Mouse (Mus musculus): ENCODE results near the gene Spata2l. TPM values are rescaled to one million over a fixed set of nuclear protein-coding genes. Genes with fewer than 3 reads are reported as not detected.
A peak's percentile ranks its signal among the peaks of the same experiment; 100 is the strongest.
"Not testable (repeated sequence)": the region's sequence is repeated elsewhere in the genome, so short reads cannot be mapped to it uniquely, and the experiment has no call there.

Spata2l gene
- polyA plus RNA-seq, 1 experiment: 2.8 TPM

GRCm38 (mm10) chr8:123203571-123203970 is 32.5 kb downstream of the Spata2l start:
- no peak for TF ChIP-seq POLR2A (IDR thresholded peaks at IDR 0.05; ENCODE audit: borderline replicate concordance, control insufficient read depth, low read depth, low read length)
- no peak for TF ChIP-seq CTCF (IDR thresholded peaks at IDR 0.05; ENCODE audit: control insufficient read depth, insufficient read depth, low read length)
- no peak overlapping the region for H3K4me3 ChIP-seq (replicated peaks; ENCODE audit: control insufficient read depth, low read depth, low read length)
- WGBS: 78% methylated on average over 3 of the region's 3 CpGs
- H3K27ac ChIP-seq (ENCODE audit: control insufficient read depth, insufficient read depth, low read depth, low read length, poor library complexity): no peak overlapping the region
- no peaks in the 10 kb centered on the region for H3K4me1 ChIP-seq (ENCODE audit: control insufficient read depth, insufficient read depth, low read length)

- 21% methylated on average over 5 of the region's 5 CpGs for WGBS
- Histone ChIP-seq H3K4me1 (ENCODE audit: control insufficient read depth, insufficient read depth, low read length) (no peaks in the 10 kb centered on the region), H3K4me3 (replicated peaks; ENCODE audit: control insufficient read depth, low read depth, low read length) (no peak overlapping the region), H3K27ac (ENCODE audit: control insufficient read depth, insufficient read depth, low read depth, low read length, poor library complexity) (no peak overlapping the region)
- TF ChIP-seq POLR2A (IDR thresholded peaks at IDR 0.05; ENCODE audit: borderline replicate concordance, control insufficient read depth, low read depth, low read length) (no peak), CTCF (IDR thresholded peaks at IDR 0.05; ENCODE audit: control insufficient read depth, insufficient read depth, low read length) (peak; percentile 55; the same call in 1 of the 2 replicates)
Observed at GRCm38 (mm10) chr8:123202288-123202687, 33.7 kb downstream of the Spata2l start.

GRCm38 (mm10) chr8:123199864-123200263 is 36.2 kb downstream of the Spata2l start:
- 65% methylated on average over 14 of the region's 14 CpGs for WGBS
- no peak overlapping the region for H3K4me3 ChIP-seq (replicated peaks; ENCODE audit: control insufficient read depth, low read depth, low read length)
- H3K4me1 ChIP-seq (ENCODE audit: control insufficient read depth, insufficient read depth, low read length): no peaks in the 10 kb centered on the region
- no peak for TF ChIP-seq CTCF (IDR thresholded peaks at IDR 0.05; ENCODE audit: control insufficient read depth, insufficient read depth, low read length)
- no peak for TF ChIP-seq POLR2A (IDR thresholded peaks at IDR 0.05; ENCODE audit: borderline replicate concordance, control insufficient read depth, low read depth, low read length)
- H3K27ac ChIP-seq (ENCODE audit: control insufficient read depth, insufficient read depth, low read depth, low read length, poor library complexity): no peak overlapping the region

- not testable (repeated sequence) for H3K4me3 ChIP-seq (replicated peaks; ENCODE audit: control insufficient read depth, low read depth, low read length); H3K4me1 ChIP-seq (ENCODE audit: control insufficient read depth, insufficient read depth, low read length); H3K27ac ChIP-seq (ENCODE audit: control insufficient read depth, insufficient read depth, low read depth, low read length, poor library complexity)
- WGBS: 60% methylated on average over 5 of the region's 5 CpGs
Observed at GRCm38 (mm10) chr8:123197016-123197415, 39.0 kb downstream of the Spata2l start.

GRCm38 (mm10) chr8:123193771-123194170 is 42.3 kb downstream of the Spata2l start:
- Histone ChIP-seq H3K4me3 (replicated peaks; ENCODE audit: control insufficient read depth, low read depth, low read length) (no peak overlapping the region), H3K27ac (ENCODE audit: control insufficient read depth, insufficient read depth, low read depth, low read length, poor library complexity) (no peak overlapping the region), H3K4me1 (ENCODE audit: control insufficient read depth, insufficient read depth, low read length) (peaks cover 1% of the 10 kb centered on the region; the same call in 1 of the 2 replicates)
- TF ChIP-seq POLR2A (IDR thresholded peaks at IDR 0.05; ENCODE audit: borderline replicate concordance, control insufficient read depth, low read depth, low read length) (no peak), CTCF (IDR thresholded peaks at IDR 0.05; ENCODE audit: control insufficient read depth, insufficient read depth, low read length) (no peak)
- WGBS: 86% methylated on average over 9 of the region's 9 CpGs

GRCm38 (mm10) chr8:123191908-123192307 is 44.1 kb downstream of the Spata2l start:
- Histone ChIP-seq H3K4me1 (ENCODE audit: control insufficient read depth, insufficient read depth, low read length) (peaks cover 1% of the 10 kb centered on the region; the same call in 1 of the 2 replicates), H3K27ac (ENCODE audit: control insufficient read depth, insufficient read depth, low read depth, low read length, poor library complexity) (no peak overlapping the region), H3K4me3 (replicated peaks; ENCODE audit: control insufficient read depth, low read depth, low read length) (no peak overlapping the region)
- 59% methylated on average over 8 of the region's 8 CpGs for WGBS
- TF ChIP-seq CTCF (IDR thresholded peaks at IDR 0.05; ENCODE audit: control insufficient read depth, insufficient read depth, low read length): no peak
- TF ChIP-seq POLR2A (IDR thresholded peaks at IDR 0.05; ENCODE audit: borderline replicate concordance, control insufficient read depth, low read depth, low read length): no peak

- H3K27ac ChIP-seq (ENCODE audit: control insufficient read depth, insufficient read depth, low read depth, low read length, poor library complexity): no peak overlapping the region
- TF ChIP-seq POLR2A (IDR thresholded peaks at IDR 0.05; ENCODE audit: borderline replicate concordance, control insufficient read depth, low read depth, low read length) (no peak), CTCF (IDR thresholded peaks at IDR 0.05; ENCODE audit: control insufficient read depth, insufficient read depth, low read length) (peak; percentile 56; the same call in 1 of the 2 replicates)
- 6% methylated on average over 9 of the region's 9 CpGs for WGBS
Observed at GRCm38 (mm10) chr8:123190678-123191077, 45.4 kb downstream of the Spata2l start.

GRCm38 (mm10) chr8:123188841-123189240 is 47.2 kb downstream of the Spata2l start:
- 36% methylated on average over 7 of the region's 7 CpGs for WGBS
- Histone ChIP-seq H3K4me1 (ENCODE audit: control insufficient read depth, insufficient read depth, low read length) (peaks cover 1% of the 10 kb centered on the region; the same call in 1 of the 2 replicates), H3K4me3 (replicated peaks; ENCODE audit: control insufficient read depth, low read depth, low read length) (no peak overlapping the region), H3K27ac (ENCODE audit: control insufficient read depth, insufficient read depth, low read depth, low read length, poor library complexity) (no peak overlapping the region)
- no peak for TF ChIP-seq CTCF (IDR thresholded peaks at IDR 0.05; ENCODE audit: control insufficient read depth, insufficient read depth, low read length)

More at GRCm38 (mm10) chr8:123190678-123191077, 45.4 kb downstream of the Spata2l start:
- Histone ChIP-seq H3K4me3 (replicated peaks; ENCODE audit: control insufficient read depth, low read depth, low read length) (no peak overlapping the region), H3K4me1 (ENCODE audit: control insufficient read depth, insufficient read depth, low read length) (peaks cover 1% of the 10 kb centered on the region; the same call in 1 of the 2 replicates)

- Histone ChIP-seq H3K27ac (ENCODE audit: control insufficient read depth, insufficient read depth, low read depth, low read length, poor library complexity) (no peak overlapping the region), H3K4me1 (ENCODE audit: control insufficient read depth, insufficient read depth, low read length) (peaks cover 1% of the 10 kb centered on the region; the same call in 1 of the 2 replicates), H3K4me3 (replicated peaks; ENCODE audit: control insufficient read depth, low read depth, low read length) (no peak overlapping the region)
- WGBS: 79% methylated on average over 2 of the region's 2 CpGs
- TF ChIP-seq CTCF (IDR thresholded peaks at IDR 0.05; ENCODE audit: control insufficient read depth, insufficient read depth, low read length): no peak
- TF ChIP-seq POLR2A (IDR thresholded peaks at IDR 0.05; ENCODE audit: borderline replicate concordance, control insufficient read depth, low read depth, low read length): no peak
Observed at GRCm38 (mm10) chr8:123188006-123188405, 48.0 kb downstream of the Spata2l start.

Measured in bone marrow, adult 2 months (tissue).